Mouse (Mus musculus): ENCODE data around the gene Sco1.

DNA sequence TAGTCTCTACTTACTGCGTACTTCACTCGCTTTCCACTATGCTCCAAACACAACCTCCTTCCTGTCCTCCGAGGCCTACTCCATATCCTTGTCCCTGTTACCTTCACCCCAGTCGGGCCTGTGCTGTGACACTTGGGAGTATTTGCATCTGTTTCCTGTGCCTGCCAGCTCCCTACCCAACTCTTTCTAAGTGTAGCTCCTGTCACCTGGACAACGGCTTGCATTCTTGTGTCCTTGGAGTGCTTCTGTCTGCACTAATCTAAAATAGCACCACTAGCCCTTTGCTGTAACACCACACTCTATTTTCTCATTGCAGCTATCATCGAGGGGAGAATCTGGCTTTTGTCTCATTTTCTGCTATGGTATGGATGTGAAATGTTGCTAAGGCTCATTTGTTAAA, 12.0 kb upstream of the Sco1 start:
- TF ChIP-seq CTCF (IDR thresholded peaks at IDR 0.05; ENCODE audit: control insufficient read depth, insufficient read depth, low read length) (no peak), POLR2A (IDR thresholded peaks at IDR 0.05; ENCODE audit: borderline replicate concordance, control insufficient read depth, low read depth, low read length) (no peak)
